Mouse (Mus musculus): ENCODE data around the gene Ncf4. TPM values are rescaled to one million over a fixed set of nuclear protein-coding genes. Genes with fewer than 3 reads are reported as not detected.

Gene Ncf4
- total RNA-seq, 2 experiments from 2014 or later, result 0.81 to 1.5 TPM

DNA sequence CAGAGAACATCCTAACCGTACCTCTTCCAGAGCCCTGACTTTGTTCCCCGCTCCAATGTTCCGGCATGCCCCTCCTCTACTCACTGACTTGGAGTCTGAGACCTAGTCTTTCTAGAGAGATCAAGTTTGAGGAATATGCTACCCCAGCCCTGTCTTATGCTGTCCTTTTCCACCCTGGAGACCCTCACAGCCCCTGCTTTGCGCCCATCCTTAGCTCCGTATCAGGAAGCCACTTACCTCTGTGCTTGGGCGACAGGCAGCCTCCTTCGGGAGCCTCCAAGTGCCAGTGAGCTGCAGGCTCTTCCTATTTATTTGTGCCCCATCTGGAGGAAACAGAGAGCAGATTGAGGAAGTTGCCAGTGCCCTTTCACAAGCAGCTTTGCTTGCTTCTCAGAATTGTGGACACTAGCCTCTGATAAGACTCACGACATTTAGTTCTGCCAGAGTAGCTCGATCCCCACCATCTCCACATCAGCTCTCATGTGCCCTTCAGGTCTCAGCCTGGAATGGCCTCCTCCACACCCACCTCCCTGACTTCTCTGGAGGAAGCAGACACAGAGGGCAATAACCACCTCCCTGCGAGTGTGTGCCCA lies 60.8 kb downstream of the Ncf4 start, which contains the start of gene Csf2rb2:
Gene Csf2rb2, minus strand, starts transcription at position 381 of the 593 bp plus-strand sequence.
- DNase-seq, result no peak
- intact Hi-C loops (cut with DNase I), result no loop called here

DNA sequence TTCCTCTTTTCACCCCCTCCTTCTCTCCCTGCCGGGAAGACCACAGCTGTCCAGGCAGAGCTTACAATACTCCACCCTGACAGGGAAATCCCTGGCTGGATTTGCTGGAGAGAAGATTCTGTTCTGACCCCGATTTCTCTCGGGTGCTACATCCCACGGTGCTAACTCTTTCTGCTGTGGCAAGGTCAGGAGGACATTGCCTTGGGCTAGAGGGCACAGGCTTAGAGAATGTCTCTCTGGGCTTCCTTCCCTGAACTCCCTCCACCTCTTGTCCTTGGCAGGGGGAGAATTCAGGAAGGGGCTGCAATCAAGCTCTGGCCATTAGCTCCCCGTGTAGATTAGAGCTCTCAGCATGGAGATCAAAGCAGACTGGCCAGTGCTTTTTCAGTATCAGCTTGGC lies 65.3 kb downstream of the Ncf4 start:
- DNase-seq, result no peak
- intact Hi-C loops (cut with DNase I), result no loop called here

DNA sequence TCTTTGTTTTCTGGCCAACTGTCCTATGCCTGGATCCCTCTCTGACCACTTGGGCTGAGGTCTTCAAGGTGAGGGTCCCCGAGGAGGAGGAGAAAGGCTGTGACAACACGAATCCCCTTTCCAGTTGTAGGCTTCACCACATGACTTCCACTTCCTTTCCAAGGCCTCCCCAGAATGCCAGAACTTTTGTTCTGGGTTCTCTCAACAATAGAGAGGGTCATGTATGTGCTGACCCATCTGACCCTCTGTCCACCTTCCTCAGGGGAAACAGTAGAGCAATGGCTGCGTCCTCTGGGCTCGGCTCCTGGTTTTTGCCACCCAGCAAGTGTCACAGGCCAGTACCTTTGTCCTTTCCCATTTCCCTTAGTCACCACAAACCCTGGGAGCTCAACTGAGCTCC lies 66.4 kb downstream of the Ncf4 start:
- DNase-seq, result no peak
- intact Hi-C loops (cut with DNase I), result no loop called here

Small RNAs within 50 kb of the gene (microRNA-seq; reads per million reads assigned to microRNA genes)
- gene Mir7676-1, result not detected

Other genes with a start within 250 kb of the Ncf4 start
- 10 to 100 TPM; 36.0 to 36.7 TPM for gene Cacng2, start 124.8 kb upstream of the Ncf4 start, total RNA-seq (2021)
- gene Ift27, start 70.7 kb upstream of the Ncf4 start, total RNA-seq (2021), result 10 to 100 TPM; 39.9 to 41.0 TPM
- gene Pvalb, start 38.4 kb upstream of the Ncf4 start, total RNA-seq (2021), result under 1 TPM; 0.40 to 0.89 TPM
- under 1 TPM; 0.46 TPM for gene Csf2rb2, start 60.9 kb downstream of the Ncf4 start, total RNA-seq (2021)
- gene Csf2rb, start 81.0 kb downstream of the Ncf4 start, total RNA-seq (2021), result 1 to 10 TPM; 1.3 to 2.4 TPM
- gene Tex33, start 151.1 kb downstream of the Ncf4 start, total RNA-seq (2021), result not detected
- 10 to 100 TPM; 29.2 to 30.4 TPM for gene Tst, start 161.1 kb downstream of the Ncf4 start, total RNA-seq (2021)
- 10 to 100 TPM; 57.2 to 58.7 TPM for gene Mpst, start 161.6 kb downstream of the Ncf4 start, total RNA-seq (2021)
- 100 to 1,000 TPM; 212 to 213 TPM for gene Kctd17, start 183.8 kb downstream of the Ncf4 start, total RNA-seq (2021)
- not detected for gene Tmprss6, start 223.8 kb downstream of the Ncf4 start, total RNA-seq (2021)